Mouse (Mus musculus): ENCODE data around the gene Otc.

DNA sequence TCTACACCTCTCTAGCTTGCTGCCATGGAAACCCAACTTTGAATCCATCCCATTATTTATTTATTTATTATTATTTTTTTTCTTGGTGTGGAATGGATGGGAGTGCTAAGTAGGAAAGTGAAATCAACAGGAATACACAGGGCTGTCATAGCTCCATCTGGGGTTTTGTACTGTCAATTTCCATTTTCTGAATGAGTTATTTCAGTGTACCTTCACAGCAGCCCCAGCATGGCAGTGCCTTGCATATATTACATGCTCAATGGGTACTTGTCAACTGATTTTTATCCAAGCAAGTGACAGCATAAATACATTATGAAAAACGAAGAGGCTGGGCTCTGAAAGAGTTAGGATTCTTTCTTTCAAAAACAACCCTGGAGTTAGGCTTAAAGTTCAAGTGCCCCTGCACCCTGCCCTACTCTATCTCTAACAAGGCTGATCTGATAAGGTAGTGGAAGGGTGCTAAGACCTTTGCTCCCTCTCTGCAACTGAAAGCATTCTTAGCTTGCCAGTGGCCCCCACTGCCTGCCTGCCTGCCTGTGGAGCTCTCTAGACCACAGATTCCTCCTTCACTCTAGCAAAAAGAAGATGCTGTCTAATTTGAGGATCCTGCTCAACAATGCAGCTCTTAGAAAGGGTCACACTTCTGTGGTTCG lies at the start of gene Otc:
- TF ChIP-seq POLR2A (IDR thresholded peaks at IDR 0.05; ENCODE audit: low read depth, low read length) (no peak), CTCF (IDR thresholded peaks at IDR 0.05; ENCODE audit: extremely low read depth, insufficient read depth, insufficient read length, insufficient replicate concordance) (no peak)
